Mouse (Mus musculus): ENCODE results near the gene Sema5a.
A peak's percentile ranks its signal among the peaks of the same experiment; 100 is the strongest.

Sema5a gene

DNA sequence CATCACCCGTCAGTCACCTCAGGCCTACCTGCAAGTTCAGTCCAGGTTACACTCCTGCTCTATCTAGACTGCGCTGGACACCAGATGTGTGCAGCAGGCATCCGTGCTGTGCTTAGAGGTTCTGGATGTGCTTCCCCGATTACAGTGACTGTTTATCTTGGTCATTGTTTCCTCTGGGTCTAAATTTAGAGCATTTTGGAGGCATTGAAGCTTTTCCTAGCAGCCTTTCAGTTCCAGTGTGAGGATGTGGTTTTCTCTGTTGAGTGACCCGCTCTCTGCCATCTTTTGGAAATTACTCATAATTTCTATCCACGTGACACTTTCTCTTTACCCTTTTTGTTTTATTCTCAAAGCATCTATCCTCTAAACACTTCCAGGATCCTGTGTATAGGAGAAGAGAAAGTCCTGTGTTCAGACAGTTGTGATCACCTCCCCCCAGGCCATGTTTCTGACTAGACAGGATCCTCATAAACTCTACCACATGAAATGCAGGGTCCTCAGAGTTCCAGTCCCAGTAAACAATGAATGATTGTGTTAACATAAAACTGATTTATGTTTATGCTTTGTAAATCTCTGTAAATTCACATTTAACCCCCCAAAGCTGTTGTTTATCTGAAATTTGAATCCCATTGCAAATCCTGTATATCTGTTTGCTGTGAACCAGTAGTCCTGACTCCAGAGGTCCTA, 62.1 kb downstream of the Sema5a start:
- no peak for DNase-seq (ENCODE audit: low spot score)

DNA sequence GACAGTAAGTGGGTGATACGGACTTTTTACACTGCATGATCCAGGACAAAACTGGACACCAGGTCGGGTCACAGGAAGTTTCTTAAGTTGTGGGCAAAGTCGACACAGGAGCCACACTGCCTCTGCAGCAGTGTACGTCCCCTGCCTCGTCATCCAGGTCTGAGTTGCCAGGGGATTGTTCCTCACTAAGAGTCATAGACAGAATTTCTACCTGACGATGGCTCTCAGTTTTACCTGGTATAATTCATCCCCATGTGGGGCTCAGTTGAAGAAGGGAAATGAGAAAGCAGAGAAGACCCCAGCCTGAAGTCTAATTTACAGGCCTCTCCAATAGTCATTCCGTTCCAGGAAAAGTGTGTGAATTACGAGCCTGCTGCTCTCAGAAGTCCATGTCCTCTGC, 66.2 kb downstream of the Sema5a start:
- no peak for DNase-seq (ENCODE audit: low spot score)

DNA sequence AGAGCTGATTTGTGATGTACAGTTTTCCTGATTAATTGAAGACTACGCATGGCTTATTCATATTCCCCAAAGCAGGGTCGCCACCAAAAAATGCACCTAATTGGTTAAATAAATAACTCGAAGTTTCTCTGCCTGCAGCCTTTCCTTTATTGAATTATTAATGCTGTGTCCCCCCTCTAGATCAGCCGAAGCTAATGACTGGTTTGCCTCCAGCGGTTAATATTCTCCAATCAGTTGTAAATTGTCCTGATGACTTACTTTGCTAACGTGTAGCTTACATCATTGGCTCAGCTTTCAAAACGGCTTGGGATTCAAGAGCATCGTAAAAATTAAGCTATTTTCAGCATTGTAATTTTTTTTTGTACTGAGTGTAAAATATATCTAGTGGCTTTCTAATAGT, 66.7 kb downstream of the Sema5a start:
- DNase-seq (ENCODE audit: low spot score): no peak

DNA sequence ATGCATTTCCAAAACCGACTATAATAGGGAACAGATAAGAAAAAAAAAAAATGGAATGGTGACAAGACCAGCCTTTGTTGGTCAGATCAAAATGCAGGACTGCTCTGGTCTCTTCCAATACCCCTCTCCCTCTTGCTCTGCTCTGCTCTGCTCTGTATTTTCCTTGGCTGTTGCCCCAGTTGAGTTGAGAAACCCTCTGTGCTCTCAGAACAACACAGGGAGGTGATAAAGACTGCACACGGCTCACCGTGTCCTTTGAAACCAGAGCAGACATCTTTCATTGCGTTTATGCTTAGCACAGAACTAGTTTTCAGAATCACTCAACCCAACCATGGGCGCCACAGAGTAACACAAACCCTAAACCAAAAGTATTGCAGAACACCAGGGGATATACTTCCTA, 72.5 kb downstream of the Sema5a start:
- DNase-seq (ENCODE audit: low spot score): no peak

DNA sequence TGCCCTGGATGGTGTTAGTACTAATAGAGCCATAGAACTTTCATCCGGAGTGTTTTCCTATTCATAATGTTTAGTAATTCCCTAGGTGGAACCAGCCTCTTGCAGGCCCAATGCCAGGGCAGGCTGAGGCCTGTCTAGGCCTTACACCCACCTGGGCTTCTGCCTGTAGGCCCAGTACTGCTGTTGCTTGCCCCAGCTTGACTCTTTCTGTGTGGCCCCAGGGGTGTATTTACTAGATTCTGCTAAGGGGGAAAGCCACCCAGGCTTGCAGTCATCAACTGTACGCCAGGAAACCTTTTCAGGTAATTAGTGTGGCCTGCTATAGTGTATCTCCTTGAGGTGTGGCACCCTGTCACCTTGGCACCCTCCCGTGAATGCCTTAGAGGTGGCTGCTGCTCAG, 76.1 kb downstream of the Sema5a start:
- peak; percentile 40 for DNase-seq (ENCODE audit: low spot score)

DNA sequence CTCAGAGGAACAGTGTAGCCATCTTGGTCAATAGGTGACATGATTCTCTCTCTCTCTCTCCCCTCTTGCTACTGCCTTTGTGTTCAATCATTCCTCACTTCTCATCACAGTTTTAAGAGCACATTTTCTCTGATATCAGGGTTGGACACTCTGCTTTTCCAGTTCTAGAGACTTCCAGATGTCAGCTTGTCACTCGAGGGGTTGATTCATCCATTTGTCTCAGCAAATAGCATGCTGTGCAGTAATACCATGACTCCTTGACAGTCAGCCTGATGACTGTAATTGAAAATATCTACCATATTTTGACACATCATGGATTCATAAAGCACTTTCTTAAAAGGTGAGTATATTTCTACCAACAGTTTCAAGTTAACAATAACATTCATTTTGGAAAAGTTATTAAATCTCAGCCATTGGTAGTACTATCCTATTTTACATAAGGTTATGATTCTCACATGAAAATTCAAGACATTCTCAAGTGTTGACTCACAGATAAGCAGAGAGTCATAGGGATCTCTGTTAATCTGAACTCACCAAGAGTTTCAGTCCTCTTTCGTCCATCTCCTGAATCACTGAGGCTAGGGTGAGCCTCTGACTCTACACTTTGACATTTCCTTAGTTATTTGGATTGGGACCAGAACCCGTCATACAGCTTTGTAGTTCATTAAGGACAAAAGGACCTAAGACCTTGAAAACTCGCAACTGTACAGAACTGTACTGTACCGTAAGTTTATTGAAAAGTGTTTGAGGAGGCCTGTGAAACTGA, 78.0 kb downstream of the Sema5a start:
- DNase-seq (ENCODE audit: low spot score): no peak

DNA sequence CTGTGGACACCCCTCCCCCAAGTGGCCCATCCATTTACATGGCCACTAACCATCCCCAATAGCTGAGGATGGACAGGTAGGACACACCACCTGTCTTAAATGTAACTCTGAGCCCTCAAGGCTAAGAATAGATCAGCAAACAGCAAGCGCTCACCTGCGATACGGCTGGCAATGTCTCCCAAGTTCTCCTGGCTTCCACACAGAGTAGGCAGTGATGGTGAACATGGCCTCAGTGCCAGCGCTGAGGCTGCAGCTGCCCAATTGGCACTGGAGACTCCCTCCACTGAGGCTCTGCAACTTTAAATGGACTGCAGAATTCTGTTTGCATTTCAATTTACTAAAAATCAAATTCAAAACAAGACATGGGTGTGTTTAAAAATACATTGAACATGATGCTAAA, 78.6 kb downstream of the Sema5a start:
- DNase-seq (ENCODE audit: low spot score): no peak

DNA sequence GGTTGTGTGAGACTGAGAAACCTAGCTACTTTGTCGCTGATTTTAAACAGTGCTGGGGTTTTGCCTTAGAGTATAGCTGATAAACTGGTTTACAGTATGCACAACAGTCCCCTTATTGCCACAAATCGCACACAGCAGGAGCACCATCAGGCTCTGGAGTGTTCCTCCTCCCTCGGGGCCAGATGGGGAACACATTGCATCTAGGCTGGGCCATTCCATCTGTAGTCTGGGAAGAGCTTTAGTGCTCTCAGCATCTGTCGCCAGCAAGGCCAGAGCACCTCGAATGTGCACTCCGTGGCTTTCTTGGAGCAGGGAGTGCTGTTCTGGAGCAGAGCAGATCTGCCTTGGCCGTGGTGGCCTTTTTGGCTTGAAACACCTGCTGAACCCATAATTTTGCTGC, 79.5 kb downstream of the Sema5a start:
- no peak for DNase-seq (ENCODE audit: low spot score)

DNA sequence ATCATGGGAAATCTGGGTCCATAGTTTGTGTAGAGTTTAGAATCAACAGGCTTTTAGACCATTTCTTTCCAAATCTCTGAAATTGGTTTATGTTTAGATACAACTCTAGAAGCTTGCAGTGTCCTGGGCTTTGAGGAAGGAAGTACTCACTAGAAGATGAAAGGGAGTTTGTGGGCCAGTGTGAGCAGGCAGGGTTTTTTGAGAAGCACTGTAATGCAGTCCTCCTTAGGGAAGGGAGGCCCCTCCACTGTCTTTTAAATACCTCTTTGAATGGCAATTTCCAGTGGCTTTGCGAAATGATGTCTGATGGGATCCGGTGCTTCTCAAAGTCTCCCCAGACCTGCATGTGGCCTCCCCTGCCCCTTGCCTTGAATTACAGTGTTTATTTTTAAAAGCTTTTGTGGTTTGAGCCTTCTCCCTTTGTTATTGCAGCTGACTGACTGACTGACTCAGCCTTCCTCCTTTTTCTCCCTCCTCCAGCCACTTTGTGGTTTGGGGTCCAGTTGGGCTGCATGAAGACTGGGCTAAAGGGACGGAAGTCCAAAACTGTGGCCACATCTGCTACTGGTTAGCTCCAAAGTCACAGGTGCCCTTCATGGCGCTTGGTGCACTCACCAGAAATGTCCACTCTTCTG, 83.9 kb downstream of the Sema5a start:
- no peak for DNase-seq (ENCODE audit: low spot score)

DNA sequence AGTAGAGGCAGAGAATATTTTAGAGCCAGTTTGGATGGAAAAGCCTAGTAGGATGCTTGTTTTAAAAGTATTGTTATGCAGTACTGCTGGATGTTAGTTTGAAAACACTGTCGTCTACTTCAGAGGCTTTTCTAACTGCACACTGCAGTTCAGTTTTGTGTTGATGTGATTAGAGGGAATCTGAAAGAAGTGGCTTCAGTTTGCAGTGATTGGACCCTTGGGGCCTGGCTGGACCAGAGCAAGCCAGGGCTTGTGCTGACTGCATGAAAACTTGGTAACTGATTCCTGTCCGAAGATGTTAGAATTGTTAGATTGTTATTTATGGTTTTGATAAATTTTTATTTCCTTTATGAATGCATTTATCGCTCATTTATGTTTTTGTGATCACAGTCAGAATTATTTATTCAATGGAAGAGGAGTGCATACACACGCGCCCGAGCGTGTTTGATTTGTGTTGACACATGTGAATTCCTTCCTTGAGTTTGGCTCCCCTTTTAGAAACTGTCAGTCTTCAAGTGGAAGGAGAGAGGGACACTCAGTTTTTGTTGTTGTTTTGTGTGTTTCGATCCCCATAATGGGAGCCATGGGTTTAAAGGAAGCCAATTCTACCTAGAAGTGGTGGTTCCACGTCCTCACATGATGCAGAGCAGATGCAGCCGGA, 85.2 kb downstream of the Sema5a start:
- DNase-seq (ENCODE audit: low spot score): no peak

DNA sequence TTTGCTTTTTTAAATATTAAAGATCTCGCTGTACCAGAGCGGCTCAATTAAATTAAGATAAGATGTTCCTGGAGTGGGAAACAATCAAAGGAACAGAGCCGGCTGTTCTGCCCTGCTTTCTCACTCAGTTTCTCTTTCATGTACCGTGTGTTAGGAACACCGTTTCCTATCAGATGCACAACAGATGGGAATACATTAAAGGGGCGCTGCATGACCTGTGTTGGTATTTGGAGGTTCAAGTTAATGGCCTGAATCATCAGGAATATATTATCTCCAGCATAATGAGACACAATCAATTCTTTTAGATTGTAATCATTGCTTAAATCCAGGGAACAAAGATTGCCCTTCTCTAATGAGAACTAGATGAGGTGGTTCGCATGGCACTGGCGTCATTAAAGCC, 85.8 kb downstream of the Sema5a start:
- DNase-seq (ENCODE audit: low spot score): no peak

DNA sequence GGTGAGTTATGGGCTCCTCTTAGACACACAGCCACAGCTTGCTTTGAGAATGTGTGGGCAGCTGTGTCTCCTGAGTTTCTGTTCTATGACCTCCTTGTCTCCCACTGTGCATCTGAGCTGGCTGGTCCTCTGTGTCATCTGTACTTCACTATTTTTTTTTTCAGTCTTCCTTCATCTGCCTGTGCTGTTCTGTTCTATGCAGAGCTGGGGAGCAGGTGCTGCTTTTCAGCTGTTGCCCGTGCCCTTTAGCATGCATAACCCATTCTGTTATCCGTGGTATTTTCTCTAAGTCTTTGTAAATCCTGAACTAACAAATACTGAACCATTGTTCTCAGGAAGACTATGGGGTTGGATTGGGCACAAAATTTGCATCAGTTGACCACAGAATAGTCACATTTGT, 86.4 kb downstream of the Sema5a start:
- no peak for DNase-seq (ENCODE audit: low spot score)

DNA sequence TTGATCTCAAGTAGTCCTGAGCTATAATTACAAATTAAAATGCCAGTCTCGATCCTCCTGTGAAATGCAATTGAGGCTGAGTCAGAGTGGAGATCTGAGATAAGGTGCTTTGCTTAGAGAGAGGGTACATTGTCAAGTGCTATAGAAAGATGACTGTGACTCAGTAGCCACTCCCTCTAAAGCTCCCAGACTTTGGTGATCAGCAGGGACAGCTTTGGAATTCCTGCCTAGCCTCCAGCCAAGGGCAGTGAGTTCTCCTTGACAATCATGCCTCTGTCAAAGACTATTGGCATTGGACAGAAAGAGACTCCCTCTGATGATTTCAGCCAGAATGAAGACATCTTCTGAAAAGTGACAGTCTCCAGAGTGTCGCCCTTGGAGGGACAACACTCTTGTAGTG, 88.8 kb downstream of the Sema5a start:
- DNase-seq (ENCODE audit: low spot score): no peak

DNA sequence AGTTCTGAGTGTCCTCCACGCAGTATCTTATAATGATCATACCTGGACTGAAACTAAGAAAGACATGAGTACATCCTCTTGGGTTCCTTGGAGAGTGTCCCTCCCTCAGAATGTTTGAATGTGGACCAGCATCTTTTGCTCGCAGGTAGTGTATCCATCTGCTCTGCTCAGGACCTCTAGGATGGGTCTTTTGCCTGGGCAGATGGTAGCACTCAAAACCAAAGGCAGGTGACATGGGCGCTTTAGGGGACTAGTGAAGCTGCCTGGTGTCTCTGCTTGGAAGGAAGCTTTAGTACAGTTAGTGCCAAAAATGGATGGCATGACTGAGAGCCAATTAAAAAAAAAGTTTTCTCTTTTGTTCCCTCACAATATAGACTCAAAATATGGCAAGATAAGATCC, 93.2 kb downstream of the Sema5a start:
- DNase-seq (ENCODE audit: low spot score): no peak

DNA sequence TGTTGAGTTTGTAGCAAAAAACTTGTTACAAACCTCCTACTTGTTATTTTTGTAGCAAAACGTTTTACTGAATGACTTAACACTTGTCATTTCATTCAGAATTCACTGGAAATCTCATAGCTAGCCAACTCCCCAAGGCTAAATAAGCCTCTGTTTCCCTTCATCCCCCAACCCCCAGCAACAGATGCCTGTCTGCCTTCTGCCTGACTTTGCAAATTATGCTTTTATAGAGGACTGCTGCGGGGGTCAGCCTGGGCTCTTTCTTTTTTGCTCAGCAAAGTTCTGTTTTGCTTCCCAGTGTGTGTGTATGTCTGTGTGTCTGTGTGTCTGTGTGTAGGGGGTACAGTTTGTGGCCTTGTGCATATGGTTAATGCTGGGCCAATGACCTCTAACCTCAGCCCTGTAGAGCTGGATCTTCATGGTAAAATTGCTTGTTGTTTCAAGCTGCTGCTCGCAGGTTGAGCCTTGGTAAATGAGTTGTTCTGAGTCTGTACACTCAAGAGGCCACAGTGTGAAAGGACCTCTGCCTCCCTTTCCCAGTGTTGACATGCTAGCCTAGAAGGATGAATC, 94.2 kb downstream of the Sema5a start:
- no peak for DNase-seq (ENCODE audit: low spot score)

DNA sequence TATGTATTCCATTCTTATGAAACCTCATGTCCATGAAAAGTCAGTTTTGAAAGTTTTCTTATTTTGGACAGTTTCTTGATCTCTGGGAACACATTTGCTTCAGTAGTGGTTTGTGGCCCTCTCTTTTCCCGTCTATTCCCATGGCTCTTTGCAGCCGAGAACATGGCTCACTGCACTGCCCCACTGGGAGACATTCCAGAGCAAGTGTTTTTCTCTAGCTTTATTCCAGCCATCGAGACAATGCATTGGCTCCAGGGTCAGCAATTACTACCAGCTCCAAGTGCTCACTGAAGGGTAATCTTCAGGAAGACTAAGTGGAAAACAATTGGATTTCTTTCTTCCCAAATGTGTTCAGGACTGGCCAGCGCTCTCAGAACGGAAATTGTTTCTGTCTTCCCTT, 94.8 kb downstream of the Sema5a start:
- DNase-seq (ENCODE audit: low spot score): no peak

DNA sequence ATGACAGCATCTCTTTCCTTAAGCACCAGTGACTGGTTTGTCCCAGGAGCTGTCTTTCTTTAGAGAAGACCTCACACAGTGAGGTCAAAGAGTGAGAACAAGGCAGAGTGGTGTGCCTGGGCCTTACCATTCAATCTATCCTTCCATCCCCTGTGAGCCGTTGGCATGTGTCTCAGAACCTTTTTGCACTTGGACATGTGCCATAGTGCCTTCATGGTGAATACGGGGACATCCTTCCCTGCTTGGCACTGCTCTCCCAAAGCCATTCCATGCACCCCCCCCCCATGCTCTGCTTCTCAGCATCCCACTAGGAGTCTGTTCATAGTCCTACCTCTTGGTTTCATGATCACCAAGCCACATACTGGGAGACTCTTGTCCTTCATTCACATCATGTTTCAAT, 96.8 kb downstream of the Sema5a start:
- no peak for DNase-seq (ENCODE audit: low spot score)

DNA sequence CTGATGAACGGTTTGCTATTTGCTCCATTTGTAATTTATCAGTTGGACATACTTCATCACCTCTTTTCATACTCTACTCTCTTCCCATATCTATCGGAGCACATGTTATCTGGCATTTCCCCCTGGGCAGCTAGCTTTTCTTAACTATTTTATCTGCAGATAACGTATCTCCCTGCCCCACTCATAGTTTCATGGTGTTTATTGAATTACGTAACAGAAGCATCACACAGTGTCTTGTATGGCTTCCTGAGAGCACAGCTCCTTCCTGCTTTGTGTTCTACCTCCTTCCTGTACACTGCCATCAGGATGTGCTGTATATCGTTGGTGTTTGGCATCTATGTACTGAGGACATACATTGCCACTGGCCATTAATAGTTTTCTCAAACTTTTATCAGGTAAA, 98.9 kb downstream of the Sema5a start:
- DNase-seq (ENCODE audit: low spot score): no peak

DNA sequence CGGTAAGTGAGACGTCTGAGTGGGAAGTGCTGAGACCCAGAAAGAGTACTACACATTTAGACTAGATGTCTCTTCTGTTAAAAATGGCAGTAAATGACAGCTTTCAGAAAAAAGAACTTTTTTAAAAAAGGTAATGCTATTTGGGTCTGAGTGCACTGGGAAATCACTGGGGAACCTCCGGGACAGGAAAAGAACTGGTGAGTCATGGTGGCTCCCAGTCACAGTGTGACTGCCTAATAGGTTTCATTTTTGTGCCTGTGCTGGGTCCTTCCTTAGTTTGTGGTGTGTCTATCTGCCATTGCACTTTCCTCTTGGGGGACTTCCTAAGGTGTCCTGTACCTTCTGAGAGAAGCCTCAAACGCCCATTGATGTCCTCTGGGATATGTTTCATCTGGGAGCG, 102.7 kb downstream of the Sema5a start:
- DNase-seq (ENCODE audit: low spot score): no peak

DNA sequence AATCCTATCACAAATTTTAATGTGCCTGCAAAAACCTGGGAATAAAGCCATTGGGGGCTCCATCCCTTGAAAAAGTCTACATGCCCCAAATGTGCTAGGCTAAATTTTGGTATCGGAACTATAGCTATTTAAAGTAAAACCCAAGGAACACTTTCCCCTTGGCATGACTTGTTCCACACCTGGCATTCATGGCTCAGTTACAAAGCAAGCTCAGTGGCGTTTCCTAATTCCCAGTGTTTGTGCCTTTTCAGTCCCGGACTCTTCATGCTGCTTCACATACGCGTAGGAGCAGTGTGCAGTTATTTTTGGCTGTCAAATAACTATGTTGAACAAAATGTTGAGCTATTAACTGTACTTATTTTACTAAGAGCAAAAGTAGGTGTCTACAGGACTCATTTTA, 104.7 kb downstream of the Sema5a start:
- DNase-seq (ENCODE audit: low spot score): no peak

DNA sequence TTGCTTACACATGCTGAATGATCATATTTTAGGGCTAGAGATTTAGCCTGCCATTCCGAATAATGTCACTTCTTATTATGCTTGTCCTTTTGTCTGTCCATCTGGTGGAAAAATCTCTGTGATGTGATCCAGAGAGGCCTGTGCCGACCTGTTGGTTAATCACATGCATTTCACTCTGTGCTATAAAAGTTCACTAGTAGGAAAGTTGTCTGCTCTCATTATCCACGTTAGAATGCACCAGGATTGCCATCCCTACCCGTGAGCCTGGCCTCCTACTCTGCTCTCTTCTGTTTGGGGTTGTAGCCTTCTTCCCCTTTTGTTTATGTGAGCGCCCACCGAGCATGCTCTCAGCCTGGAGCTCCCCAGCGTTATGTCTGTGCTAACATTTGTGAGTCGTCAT, 108.4 kb downstream of the Sema5a start:
- no peak for DNase-seq (ENCODE audit: low spot score)

DNA sequence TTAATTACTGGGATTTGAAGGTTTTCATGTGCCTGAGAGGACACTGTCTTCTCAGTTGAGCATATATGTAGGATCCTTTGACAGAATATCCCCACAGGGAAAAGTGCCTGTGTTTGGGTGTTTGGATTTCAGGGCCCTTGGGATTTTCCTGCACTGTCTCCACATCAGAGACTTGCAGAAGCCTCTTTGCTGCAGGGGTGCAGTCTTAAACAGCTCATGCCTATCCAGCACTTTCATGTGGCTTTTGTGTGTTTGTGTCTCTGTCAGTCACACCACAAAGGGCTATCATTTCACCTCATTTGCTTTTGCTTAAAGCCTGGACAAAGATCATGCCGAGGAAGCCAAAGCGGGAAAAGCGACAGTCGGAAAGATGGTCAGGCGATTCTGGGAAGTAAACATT, 108.9 kb downstream of the Sema5a start:
- no peak for DNase-seq (ENCODE audit: low spot score)

DNA sequence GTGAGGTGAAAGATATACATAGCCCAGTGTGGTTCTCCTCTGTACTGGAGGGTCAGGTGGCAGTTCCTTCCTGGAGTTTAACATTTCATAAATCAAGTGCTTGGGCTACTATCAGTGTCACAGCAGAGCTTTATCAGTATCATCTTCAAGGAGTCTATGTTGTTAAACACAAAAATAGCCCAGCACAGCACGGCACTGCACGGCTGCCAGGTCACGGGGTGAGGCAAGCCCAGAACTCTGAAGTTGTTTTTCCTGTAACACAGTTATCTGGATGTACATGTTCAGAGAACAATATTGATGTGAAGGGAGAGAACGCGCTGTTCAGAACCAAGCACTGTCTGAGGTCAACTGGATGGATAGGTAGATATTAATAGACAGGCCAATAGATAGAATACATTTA, 112.2 kb downstream of the Sema5a start:
- DNase-seq (ENCODE audit: low spot score): no peak

Data from urinary bladder, postnatal 14 days (tissue).